Mouse (Mus musculus) lung, embryonic 16.5 days (tissue): ENCODE measurements around the gene Nepro. TPM values are rescaled to one million over a fixed set of nuclear protein-coding genes. Genes with fewer than 3 reads are reported as not detected.

Source experiments
- ATAC-seq: fragments of 200-750 bp; cut with Nextera tagmentation; 2 replicates; pipeline ENCODE4 v1.8.0; 2017; ENCODE audit warnings: low read depth, mild to moderate bottlenecking, moderate library complexity
- H3K27ac ChIP-seq: fragments of 300-500 bp; sonication (generic); 2 replicates; pipeline ENCODE4 v1.5.1; 2014; ENCODE audit warnings: mild to moderate bottlenecking, control low read depth, low read length
- H3K27me3 ChIP-seq: fragments of 300-500 bp; sonication (generic); 2 replicates; pipeline ENCODE4 v1.6.1; 2014; ENCODE audit warnings: low read depth, low read length, mixed read lengths; ENCODE audit not compliant: control insufficient read depth, insufficient read depth
- H3K36me3 ChIP-seq: fragments of 300-500 bp; sonication (generic); 2 replicates; pipeline ENCODE4 v1.6.1; 2014; ENCODE audit warnings: low read length; ENCODE audit not compliant: control insufficient read depth, insufficient read depth
- H3K4me1 ChIP-seq: fragments of 300-500 bp; sonication (generic); replicated peaks from 2 replicates; pipeline ENCODE4 v1.6.1; 2014; ENCODE audit warnings: low read length, mixed read lengths; ENCODE audit not compliant: control insufficient read depth, insufficient read depth
- H3K4me2 ChIP-seq: fragments of 300-500 bp; sonication (generic); 2 replicates; pipeline ENCODE4 v1.6.1; 2014; ENCODE audit warnings: low read depth, low read length, control low read depth
- H3K4me3 ChIP-seq: fragments of 300-500 bp; sonication (generic); 2 replicates; pipeline ENCODE4 v1.5.1; 2014; ENCODE audit warnings: mild to moderate bottlenecking, low read length, control low read depth
- H3K9ac ChIP-seq: fragments of 300-500 bp; sonication (generic); 2 replicates; pipeline ENCODE4 v1.6.1; 2014; ENCODE audit warnings: low read length, control low read depth
- H3K9me3 ChIP-seq: fragments of 300-500 bp; sonication (generic); 2 replicates; pipeline ENCODE4 v1.6.1; 2016; ENCODE audit warnings: low read length; ENCODE audit not compliant: control insufficient read depth
- WGBS: fragments of 180-500 bp; shearing (Covaris S2); extraction: QIAGEN DNeasy Blood & Tissue Kit; methylation state at CpG from one replicate; pipeline ENCODE4 v1.1.7; 2014; 5-methylcytosine and 5-hydroxymethylcytosine counted together
- polyA plus RNA-seq: library from polyadenylated mRNA; unstranded; fragments of >200 nt; fragmentation: Nextera tagmentation; extraction: Ambion mirVana; gene quantifications from 2 replicates; pipeline ENCODE4 v1.2.1, GENCODE M21; 2015

Gene Nepro
- polyA plus RNA-seq, 1 experiment from 2014 or later: 8.4 TPM

GRCm38 (mm10) chr16:44722666-44723065 lies 1.4 kb upstream of the Nepro start:
- no peak for ATAC-seq
- no peaks in the 10 kb centered on the region for H3K27me3 ChIP-seq
- H3K9ac ChIP-seq: no peak overlapping the region
- WGBS: 47% methylated on average over 2 of the region's 2 CpGs
- H3K4me3 ChIP-seq: no peak overlapping the region
- H3K9me3 ChIP-seq: no peaks in the 10 kb centered on the region
- no peak overlapping the region for H3K4me2 ChIP-seq
- peak overlapping the region; percentile 21; the same call in 1 of the 2 replicates for H3K27ac ChIP-seq
- peaks cover 26% of the 10 kb centered on the region for H3K4me1 ChIP-seq
- H3K36me3 ChIP-seq: no peaks in the 10 kb centered on the region

GRCm38 (mm10) chr16:44724847-44725246 lies 746 bp downstream of the Nepro start:
- Histone ChIP-seq H3K4me1 (peaks cover 25% of the 10 kb centered on the region), H3K27me3 (no peaks in the 10 kb centered on the region), H3K4me3 (peak overlapping the region; percentile 95), H3K4me2 (peak overlapping the region; percentile 92), H3K27ac (peak overlapping the region; percentile 94), H3K36me3 (peaks cover 5% of the 10 kb centered on the region), H3K9ac (peak overlapping the region; percentile 96), H3K9me3 (no peaks in the 10 kb centered on the region)
- ATAC-seq: peak; percentile 13
- WGBS: 0% methylated on average over 14 of the region's 14 CpGs

- WGBS: 37% methylated on average over 14 of the region's 14 CpGs
- Histone ChIP-seq H3K9ac (peak overlapping the region; percentile 96), H3K9me3 (no peaks in the 10 kb centered on the region), H3K27me3 (no peaks in the 10 kb centered on the region), H3K4me1 (peaks cover 22% of the 10 kb centered on the region), H3K36me3 (peaks cover 8% of the 10 kb centered on the region), H3K4me3 (peak overlapping the region; percentile 95), H3K27ac (peak overlapping the region; percentile 94), H3K4me2 (peak overlapping the region; percentile 92)
- no peak for ATAC-seq
These were observed 1.5 kb downstream of the Nepro start for GRCm38 (mm10) chr16:44725286-44726223.

GRCm38 (mm10) chr16:44727525-44727924 lies 3.4 kb downstream of the Nepro start:
- Histone ChIP-seq H3K4me3 (no peak overlapping the region), H3K4me1 (peaks cover 22% of the 10 kb centered on the region), H3K27ac (no peak overlapping the region), H3K36me3 (peaks cover 18% of the 10 kb centered on the region), H3K9me3 (no peaks in the 10 kb centered on the region), H3K27me3 (no peaks in the 10 kb centered on the region), H3K4me2 (no peak overlapping the region), H3K9ac (no peak overlapping the region)
- 96% methylated on average over 3 of the region's 3 CpGs for whole genome bisulfite sequencing
- no peak for ATAC-seq

- Histone ChIP-seq H3K4me2 (no peak overlapping the region), H3K36me3 (peaks cover 50% of the 10 kb centered on the region), H3K9me3 (no peaks in the 10 kb centered on the region), H3K4me3 (no peak overlapping the region), H3K27me3 (no peaks in the 10 kb centered on the region), H3K27ac (no peak overlapping the region), H3K4me1 (no peaks in the 10 kb centered on the region), H3K9ac (no peak overlapping the region)
- no peak for ATAC-seq
- WGBS: 64% methylated on average over 3 of the region's 3 CpGs
These were observed 10.0 kb downstream of the Nepro start for GRCm38 (mm10) chr16:44734059-44734458.

- Histone ChIP-seq H3K4me2 (no peak overlapping the region), H3K4me3 (no peak overlapping the region), H3K4me1 (no peaks in the 10 kb centered on the region), H3K36me3 (peaks cover 45% of the 10 kb centered on the region), H3K27ac (no peak overlapping the region), H3K9me3 (no peaks in the 10 kb centered on the region), H3K9ac (no peak overlapping the region), H3K27me3 (no peaks in the 10 kb centered on the region)
- ATAC-seq: no peak
- 82% methylated on average over 5 of the region's 5 CpGs for WGBS
These were observed 11.6 kb downstream of the Nepro start for GRCm38 (mm10) chr16:44735676-44736075.

GRCm38 (mm10) chr16:44736118-44736517 lies 12.0 kb downstream of the Nepro start:
- Histone ChIP-seq H3K27ac (no peak overlapping the region), H3K4me1 (no peaks in the 10 kb centered on the region), H3K27me3 (no peaks in the 10 kb centered on the region), H3K9me3 (no peaks in the 10 kb centered on the region), H3K36me3 (peaks cover 42% of the 10 kb centered on the region), H3K9ac (no peak overlapping the region), H3K4me2 (no peak overlapping the region), H3K4me3 (no peak overlapping the region)
- ATAC-seq: no peak
- WGBS: 73% methylated on average over 4 of the region's 4 CpGs

- H3K27me3 ChIP-seq: no peaks in the 10 kb centered on the region
- no peaks in the 10 kb centered on the region for H3K9me3 ChIP-seq
- WGBS: 90% methylated on average over 1 of the region's 1 CpGs
- no peak overlapping the region for H3K27ac ChIP-seq
- no peak overlapping the region for H3K9ac ChIP-seq
- peaks cover 17% of the 10 kb centered on the region for H3K36me3 ChIP-seq
- ATAC-seq: no peak
- no peak overlapping the region for H3K4me2 ChIP-seq
- no peak overlapping the region for H3K4me3 ChIP-seq
- peaks cover 11% of the 10 kb centered on the region for H3K4me1 ChIP-seq
These were observed 18.7 kb downstream of the Nepro start for GRCm38 (mm10) chr16:44742753-44743152.

GRCm38 (mm10) chr16:44745471-44745865 lies 21.4 kb downstream of the Nepro start:
- WGBS: 4% methylated on average over 14 of the region's 14 CpGs
- Histone ChIP-seq H3K9me3 (no peaks in the 10 kb centered on the region), H3K27me3 (no peaks in the 10 kb centered on the region), H3K4me2 (peak overlapping the region; percentile 77), H3K4me1 (peaks cover 11% of the 10 kb centered on the region), H3K4me3 (peak overlapping the region; percentile 93), H3K36me3 (peaks cover 11% of the 10 kb centered on the region; the same call in 1 of the 2 replicates), H3K27ac (peak overlapping the region; percentile 98), H3K9ac (peak overlapping the region; percentile 95)
- ATAC-seq: no peak; the same call in 1 of the 2 replicates
